Mouse (Mus musculus) heart, adult 11 months (tissue): ENCODE measurements around the gene Elp4.
A peak's percentile ranks its signal among the peaks of the same experiment; 100 is the strongest.

Experiments
- DNase-seq: peaks from one replicate; pipeline ENCODE4 v3.0.0; 2022

Elp4 gene

DNA sequence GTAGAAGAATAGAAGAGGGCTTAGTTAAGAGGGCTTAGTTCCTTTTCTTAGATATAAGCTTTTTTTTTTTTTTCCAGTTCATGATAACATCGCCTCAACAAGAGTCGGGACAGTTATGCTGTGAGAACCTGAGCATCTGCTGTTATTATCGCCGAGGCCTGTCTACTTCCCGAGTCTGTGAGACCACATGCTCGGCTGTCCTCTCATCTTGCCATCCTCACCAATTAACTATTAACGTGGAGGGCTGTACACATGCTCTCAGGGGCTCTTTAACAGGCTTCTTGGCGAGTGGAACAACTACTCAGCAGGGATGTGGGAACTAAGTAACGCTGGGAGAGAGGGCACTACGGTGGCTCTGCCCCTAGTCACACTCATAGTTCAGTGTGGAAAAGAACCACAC is 99.9 kb downstream of the Elp4 start:
- no peak for DNase-seq

DNA sequence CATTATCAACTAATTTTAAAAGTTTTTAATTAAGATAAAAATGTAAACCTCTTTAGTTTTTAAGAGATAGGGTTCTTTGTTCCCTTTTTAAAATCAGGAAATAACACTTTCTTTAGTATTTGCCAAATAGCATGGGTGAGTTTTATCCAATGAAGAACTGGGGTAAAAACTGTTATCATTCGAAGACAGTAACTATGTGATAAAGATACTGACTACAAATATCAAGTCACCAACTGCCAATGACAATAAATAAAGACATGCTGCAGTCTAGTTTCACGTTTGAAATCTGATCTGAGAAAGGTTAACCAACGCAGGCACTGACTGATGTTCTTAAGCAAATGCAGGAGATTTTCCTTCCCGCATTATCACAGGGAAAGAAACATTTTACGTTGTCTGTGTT is 100.9 kb downstream of the Elp4 start:
- no peak for DNase-seq

DNA sequence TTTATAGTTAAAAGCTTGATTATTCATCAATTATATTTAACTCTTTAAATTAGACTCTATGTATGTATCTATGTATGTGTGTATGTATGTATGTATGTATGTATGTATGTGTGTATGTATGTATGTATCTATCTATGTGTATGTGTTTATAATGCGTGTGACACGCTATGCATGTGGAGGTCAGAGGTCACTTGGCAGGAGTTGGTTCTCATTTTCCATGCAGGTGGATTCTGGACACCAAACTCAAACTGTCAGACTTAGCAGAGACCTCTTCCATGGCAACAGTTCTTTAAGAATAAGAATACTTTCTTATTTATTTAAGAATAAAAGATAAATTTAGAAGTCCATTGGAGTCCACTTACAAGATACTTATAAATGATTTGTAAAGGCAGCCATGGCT is 101.5 kb downstream of the Elp4 start:
- DNase-seq = no peak

DNA sequence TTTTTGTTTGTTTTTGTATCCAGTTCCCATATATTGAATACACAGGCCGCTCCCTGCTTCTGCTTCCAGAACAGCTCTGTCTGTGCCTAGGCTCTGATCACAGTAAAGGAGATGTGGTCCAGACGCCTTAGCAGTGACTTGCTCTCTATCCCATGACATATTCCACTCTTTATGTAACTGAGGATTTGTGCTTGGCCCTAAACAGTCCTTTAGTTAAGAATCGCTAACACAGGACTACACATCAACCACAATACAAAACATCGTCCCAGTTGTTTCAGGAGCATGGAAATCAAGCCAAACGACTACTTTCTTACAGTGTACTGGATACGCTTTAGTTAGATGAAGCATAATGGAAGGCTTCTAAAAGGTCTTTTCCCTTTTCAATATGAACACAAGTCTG is 102.8 kb downstream of the Elp4 start:
- DNase-seq = no peak

DNA sequence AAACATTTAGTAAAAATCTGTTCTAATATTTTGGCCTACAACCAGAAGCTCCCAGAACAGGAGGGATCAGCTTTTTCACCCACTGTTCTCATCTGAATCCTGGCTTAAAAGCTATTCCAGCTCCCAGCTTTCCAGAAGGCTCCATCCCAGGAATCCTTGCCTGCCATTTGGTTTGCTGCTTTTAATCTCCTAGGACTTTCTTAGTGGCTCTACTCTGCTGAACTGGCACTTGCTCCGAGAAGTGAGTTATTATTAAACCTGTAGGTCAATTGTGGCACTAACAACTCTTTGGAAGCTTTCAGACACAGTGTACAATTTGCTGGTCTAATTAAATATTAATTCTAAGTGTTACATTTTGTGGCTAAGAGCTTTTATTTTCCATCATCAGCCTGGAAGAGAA is 103.7 kb downstream of the Elp4 start:
- DNase-seq = no peak

DNA sequence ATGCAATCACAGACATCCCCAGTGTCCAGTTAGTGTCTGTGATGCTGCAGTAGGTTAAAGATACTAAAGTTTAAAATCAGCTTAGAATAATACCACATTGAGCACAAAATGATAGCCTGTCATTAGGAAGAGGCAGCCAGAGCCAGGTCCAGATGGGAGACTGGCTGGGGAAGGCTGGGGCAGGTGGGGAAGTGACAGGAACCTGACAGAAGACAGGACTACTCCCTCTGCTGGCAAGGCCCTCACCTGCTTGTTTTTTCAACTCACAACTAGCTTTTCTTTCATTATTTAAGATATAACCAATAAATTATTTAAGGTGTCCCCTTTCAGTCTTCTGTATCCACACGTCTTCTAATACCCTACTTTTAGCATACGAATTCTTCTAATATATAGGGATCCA is 104.5 kb downstream of the Elp4 start:
- no peak for DNase-seq

DNA sequence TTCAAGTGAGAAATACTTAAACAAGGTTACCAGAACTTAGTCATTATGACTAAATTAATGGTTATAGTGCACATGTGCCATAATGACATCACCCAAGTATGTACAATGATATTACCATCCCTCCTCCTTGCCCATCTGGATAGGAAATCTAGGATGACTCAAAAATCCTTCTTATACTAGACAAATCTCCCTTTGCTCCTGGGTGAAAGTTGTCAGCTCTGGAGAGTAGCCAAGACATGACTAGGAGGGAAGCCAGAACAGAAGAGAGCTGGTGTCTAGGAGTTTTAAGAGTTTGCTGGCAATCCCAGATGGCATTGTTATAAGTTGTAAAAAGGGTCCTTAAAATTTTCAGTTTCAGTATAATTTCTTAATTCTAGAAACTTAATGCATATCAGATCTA is 106.5 kb downstream of the Elp4 start:
- DNase-seq = peak; percentile 86

DNA sequence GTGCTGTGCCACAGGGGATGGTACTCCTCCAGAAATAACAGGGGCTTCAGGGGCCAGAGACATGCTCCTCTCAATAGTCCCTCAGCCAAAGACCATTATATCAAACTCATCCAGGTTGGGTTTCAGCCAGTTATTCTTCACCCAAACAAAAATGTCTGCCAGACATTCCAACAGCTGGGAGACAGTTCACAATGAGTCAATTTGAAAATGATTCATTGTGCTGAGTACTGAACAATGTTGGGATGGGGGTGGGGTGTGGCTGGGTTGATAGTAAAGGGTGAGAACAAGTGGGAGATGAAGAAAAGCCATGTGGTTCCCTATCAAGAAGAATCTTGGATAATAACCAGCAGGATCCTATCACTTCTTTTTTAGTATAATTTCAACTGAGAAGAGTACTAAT is 108.3 kb downstream of the Elp4 start:
- no peak for DNase-seq

DNA sequence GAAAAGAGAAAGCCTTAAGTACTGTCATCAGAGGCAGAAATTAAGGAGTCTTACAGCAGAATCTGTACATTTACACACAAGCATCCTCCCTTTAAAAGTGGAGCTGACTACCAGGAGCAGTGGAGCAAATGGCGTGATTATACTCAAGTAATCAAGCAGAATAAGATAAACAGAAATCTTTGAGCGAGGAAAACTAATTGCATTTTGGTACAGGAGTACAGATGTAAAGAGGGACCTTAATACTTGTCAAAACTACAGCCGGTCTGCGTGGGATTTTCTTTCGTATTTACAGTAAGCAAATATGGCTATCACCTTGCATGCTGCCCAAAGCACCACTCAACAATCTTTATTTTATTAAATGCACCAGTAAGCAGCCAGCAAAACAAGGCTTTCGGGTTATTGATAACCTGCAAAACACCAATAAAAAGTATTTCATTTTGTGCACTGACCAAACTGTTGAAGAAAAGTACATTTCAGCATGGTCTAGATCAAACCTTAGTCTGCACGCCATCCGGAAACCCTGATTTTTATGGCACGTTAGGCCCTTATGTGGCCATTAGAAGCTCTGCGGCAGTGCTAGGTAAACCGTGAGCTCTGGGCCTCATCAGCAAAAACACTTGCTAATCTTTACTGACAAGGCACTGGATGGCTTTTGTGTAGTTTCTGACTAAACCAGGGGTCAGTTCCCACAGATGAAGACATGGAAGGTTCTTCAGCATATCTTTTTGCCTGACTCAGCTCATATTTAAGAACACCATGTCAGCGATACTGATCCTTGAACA is 111.8 kb downstream of the Elp4 start:
- DNase-seq = no peak

DNA sequence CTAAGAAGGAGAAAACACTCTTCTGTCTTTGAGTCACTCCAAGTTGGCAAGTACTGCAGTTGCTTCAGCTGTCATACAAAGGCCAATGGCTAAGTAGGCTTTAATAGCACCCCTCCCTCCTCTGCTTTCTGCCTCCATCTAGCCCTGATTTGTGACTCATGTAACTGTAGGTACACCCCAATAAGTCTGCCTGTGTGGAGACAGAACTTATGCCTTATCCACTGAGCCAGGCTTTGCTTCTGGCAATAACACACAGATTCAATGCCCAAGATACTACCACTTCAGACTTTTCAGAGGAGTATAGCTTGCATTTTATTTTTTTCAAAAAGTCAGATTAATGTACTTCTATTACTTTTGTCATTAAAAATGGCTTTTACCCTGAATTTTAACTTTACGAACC is 114.4 kb downstream of the Elp4 start:
- DNase-seq = no peak

DNA sequence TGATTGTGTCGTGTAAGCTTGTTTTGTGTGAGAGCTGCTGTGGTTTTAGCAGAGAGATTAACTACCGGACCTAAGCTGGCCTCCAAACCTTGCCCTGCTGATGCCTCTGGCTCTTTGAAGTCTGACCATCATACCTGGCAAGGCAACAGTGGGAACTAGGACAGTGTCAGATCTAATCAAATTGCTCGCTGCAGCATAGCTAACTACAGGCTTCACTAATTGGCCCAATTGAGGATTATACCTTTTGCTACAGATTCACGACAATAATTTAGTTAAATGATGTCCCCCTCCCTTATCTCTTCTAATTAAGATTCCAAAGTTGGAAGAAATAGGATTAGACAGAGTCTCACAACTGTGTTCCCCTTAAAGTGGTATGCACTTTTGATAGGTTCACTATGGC is 116.6 kb downstream of the Elp4 start:
- DNase-seq = no peak

DNA sequence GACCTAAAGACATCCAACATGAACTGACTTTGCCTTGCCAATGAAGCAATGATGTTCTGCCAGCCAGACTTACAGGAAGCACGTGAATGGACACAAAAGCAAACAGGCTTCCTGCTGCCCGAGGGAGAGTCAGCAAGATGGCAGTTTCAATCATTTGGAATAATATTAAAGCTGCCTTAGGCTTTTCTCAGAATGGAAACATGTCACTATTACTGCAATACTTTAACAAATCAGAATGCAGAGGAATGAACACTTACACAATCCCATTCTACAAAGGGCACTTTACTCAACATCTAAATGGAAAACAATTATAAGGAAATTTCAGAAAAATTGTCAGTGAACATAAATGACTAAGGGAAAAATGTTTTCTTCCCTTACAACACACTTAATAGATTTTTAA is 117.4 kb downstream of the Elp4 start:
- no peak for DNase-seq

DNA sequence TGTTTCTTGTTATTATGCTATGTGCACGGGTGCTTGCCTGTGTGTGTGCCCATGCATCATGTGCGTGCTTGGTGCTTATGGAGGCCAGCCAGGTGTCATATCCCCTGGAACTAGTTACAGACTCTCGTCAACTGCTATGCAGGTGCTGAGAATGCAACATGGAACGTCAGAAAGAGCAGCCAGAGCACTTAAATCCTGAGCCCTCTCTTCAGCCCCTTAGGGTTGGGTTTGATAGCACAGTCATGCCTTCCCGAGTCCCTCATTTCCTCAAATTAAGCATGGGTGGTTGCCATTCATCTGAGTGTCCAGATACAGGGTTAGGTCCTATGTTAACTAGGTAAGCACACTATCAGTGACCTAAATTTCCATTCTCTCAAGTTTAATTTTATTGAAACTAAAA is 121.5 kb downstream of the Elp4 start:
- peak; percentile 64 for DNase-seq

DNA sequence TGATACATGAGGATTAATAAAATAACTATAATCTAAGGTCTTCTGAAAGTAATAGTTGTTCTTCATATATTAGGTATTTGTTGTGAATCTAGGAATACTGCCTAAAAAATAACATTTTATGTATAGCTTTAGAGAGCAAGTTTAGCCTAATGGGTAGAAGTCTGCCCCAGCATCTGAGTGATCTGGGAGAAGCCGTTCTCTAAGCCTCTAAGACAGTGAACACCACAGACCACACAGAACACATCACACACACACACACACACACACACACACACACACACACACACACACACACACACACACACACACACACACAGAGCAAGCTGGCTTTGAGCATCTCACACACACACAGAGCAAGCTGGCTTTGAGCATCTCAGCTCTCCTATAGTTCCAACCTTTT is 123.6 kb downstream of the Elp4 start:
- no peak for DNase-seq

DNA sequence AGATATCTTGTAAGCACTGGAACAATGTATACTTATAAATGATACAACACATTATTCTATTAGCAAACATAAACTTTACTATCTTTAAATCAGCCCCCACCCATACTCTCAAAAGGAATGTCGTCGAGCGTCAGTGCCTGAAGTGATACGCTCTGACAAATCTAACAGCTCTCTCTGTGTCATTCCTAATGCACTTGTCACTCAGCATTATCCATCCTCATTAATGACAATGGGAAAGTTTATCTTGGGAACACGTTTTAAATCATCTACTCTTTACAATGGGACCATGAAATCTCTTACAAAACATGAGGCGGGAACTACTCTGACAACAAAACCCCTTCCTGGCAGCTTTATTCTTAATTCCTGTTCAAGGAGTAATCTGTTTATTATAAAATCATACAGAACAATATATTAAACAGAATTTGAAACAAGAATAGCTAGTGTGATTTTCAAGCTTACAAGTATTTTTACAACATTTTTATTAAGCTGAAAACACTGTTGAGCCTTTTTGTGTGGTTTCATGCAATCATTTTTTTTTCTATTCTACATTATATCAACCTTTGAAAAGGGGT is 125.0 kb downstream of the Elp4 start:
- DNase-seq = no peak

DNA sequence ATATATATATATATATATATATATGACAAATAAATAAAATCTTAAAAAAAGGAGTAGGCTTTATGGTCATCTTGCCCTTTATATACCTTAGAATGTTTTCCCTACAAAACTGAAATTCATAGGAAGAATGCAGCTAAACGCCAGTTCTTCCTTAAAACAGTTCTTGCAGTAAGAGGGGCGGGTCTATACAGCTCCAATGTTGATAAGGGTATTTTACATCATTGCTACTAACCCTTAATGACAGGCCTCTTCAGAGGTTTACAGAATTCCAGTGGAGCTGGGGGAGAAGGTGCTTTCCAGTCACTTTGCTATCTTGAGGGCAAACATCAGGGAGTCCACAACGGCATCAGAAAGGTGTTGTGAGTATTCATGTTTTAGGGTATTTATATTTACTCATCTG is 133.1 kb downstream of the Elp4 start:
- no peak for DNase-seq

DNA sequence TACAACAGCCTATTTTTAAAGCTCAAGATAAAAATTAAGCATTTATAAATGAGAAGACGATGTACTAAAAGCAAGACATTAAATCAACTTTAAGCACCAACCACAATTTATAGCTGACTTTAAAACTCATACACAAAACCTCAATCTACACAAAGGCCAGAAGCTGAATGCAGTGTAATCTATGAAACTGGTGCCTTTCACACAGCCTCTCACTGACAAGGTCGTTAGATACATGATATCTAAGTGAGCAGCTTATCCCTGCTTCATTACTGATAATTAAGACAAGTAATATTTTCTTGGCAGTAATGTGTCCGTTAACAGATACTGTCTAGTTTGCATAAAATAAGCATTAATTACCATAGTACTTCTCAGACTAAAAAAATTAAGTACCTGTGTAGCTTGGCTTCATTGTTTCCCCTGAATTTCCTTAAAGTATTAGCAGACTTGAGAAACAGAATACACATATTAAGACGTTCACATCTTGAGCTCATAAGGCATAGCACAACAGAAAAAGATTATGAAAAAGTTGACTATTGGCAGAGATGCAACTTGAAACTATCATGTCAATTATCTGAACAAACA is 134.5 kb downstream of the Elp4 start:
- no peak for DNase-seq

DNA sequence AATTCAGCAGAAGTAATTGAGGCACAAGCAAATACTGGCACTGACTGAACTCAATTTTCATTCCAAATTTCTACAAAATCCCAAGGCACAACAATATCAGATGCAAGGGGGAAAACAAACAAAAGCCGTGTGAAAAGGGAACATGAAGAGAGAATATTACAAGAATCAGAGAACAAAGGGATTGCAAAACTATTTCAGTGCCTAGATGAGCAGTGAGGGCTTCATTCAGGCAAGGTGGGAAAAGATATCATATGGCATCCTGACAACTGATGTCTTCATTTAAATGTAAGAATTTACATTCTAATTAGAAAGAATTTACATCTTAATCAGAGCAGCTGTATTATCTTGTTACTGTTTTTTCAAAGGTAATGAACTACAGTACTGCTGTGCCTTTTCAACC is 150.9 kb downstream of the Elp4 start:
- DNase-seq = no peak

DNA sequence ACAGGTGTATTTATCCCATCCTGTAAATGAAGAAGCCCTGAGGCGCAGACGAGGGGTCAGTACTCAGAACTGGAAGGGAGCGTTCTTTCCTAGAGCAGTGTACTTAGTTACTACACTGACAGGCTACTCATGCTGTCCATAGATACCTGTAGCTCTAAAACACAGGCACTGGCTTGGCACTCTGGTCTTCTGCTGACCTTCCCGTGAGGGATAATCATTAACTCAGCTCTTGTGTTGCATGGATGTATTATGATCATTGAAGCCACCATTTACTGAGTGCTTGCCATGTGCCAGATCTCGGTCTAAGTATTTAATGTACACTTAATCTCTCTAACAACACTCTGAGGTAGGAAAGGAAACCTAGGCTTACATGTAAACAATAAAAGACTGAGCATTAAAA is 155.3 kb downstream of the Elp4 start:
- DNase-seq = no peak

DNA sequence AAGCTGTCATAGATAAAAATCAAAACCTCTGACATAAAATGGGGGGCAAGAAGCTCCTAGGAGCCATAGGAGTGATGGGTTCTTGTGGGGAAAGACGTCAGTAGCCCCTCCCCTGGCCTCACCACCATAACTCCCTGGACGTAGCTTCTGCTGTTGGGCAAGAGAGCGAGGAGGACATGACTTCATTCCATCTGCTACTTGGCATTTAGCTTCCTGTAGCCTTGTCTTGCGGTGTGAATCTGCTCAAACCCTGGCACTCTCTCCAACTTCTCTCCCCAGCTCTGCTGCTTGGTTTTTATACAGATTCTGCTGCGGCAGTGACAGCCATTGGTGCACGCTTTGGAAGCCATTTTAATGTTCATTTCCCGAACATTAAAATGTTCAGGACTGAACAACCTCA is 157.5 kb downstream of the Elp4 start:
- no peak for DNase-seq

DNA sequence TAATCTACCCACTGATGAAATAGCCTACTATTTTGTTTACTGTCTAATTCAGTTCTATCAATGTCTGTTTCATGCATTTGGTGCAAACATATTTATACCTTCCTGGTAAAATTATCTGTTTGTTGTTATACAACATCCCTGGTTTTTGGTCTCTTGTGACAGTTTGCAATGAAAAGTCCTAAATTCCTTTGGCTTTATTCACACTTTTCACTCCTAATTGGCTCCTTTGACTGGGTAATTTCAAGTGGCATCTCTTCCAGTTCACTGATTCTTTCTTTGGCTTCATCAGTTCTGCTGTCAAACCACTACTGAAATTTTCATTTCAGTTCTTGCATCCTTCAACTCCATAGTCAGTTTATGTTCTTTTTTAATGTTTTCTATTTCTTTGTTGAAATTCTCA is 168.2 kb downstream of the Elp4 start:
- DNase-seq = no peak

DNA sequence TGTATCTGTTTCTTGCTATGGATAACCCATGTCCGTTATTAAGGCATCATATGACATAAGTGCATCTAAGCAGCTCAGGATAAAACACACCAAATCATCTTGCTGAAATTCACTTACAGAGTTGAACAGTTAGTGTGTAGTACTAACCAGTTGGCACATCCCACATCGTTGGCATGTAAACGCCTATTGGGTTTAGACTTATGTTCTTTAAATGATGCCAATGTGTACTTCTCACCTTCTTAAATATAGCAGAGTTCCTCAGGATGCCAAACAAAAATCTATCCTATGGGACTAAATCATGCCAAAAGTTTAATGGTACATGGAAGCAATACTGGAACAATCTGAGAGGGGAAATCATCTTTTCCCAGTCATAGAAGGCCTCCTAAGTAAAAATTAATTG is 173.7 kb downstream of the Elp4 start:
- DNase-seq = no peak

DNA sequence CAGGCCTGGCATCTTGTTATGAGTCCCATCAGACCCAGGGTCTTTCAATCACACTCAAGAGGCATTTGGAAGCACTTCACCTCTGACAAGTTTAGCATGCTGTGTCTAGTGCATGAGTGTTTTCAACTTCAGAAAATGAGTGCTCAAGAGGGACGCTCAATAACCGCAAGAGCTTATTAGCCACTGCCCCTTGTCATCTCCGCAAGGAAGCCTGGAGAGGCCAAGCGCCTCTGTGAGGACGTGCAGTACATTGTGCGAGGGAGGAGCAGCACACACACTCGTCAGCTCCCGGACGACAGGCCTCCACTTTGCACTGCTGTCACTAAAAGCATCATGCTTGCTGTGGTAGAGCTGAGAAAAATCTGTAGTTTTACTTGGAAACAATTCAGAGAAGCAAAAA is 177.7 kb downstream of the Elp4 start:
- DNase-seq = no peak

DNA sequence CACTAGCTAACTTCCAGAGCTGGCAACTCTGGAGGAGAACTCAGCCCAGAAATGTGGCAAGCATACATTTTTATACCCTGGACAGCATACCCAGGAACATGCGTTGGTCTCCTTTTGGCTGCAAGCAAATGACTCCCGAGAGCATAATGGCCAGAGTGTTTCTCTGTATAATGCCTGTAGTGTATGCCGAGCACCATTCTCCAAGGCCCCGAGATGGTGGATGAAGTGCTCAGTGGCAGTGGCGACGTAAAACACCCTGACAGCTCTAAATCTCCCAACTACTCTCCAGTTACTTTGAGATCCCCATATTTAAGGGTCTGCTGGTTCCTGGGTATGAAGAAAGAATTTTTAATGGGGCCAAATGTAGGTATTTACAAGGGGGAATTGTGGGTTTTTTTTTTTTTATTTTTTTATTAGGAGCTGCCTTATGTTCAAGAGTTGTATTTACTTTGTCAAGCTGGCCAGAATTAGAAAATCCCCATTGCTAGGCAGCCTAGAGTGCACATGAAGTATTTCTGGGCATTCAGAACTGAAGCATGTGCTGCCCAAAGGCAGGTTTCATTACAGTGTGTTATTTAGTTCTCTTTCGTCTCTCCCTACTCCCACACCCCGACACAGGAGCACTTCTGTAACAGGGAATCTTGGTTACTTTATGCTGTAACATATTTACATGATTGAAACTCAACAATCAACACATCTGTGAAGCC is 188.8 kb downstream of the Elp4 start:
- DNase-seq = no peak
